Mouse (Mus musculus) layer of hippocampus, postnatal 25 days (tissue): ENCODE data around the gene Rab2b. TPM values are rescaled to one million over a fixed set of nuclear protein-coding genes. Genes with fewer than 3 reads are reported as not detected.
A peak's percentile ranks its signal among the peaks of the same experiment; 100 is the strongest.
"Not testable (repeated sequence)": the region's sequence is repeated elsewhere in the genome, so short reads cannot be mapped to it uniquely, and the experiment has no call there.

Experiments used
- DNase-seq, 2 experiments: peaks; one replicate each; pipeline ENCODE4 v3.0.0; 2022; ENCODE audit warnings: mixed read lengths in 2 of 2, low spot score in 1 of 2; ENCODE audit errors: extremely low spot score in 1 of 2
- total RNA-seq, 2 experiments: library from RNA; stranded (reverse); gene quantifications; 2 replicates each; pipeline ENCODE4 v1.2.3; 2021

The Rab2b gene
- total RNA-seq, result 10 to 100 TPM; 36.0 to 38.2 TPM

DNA sequence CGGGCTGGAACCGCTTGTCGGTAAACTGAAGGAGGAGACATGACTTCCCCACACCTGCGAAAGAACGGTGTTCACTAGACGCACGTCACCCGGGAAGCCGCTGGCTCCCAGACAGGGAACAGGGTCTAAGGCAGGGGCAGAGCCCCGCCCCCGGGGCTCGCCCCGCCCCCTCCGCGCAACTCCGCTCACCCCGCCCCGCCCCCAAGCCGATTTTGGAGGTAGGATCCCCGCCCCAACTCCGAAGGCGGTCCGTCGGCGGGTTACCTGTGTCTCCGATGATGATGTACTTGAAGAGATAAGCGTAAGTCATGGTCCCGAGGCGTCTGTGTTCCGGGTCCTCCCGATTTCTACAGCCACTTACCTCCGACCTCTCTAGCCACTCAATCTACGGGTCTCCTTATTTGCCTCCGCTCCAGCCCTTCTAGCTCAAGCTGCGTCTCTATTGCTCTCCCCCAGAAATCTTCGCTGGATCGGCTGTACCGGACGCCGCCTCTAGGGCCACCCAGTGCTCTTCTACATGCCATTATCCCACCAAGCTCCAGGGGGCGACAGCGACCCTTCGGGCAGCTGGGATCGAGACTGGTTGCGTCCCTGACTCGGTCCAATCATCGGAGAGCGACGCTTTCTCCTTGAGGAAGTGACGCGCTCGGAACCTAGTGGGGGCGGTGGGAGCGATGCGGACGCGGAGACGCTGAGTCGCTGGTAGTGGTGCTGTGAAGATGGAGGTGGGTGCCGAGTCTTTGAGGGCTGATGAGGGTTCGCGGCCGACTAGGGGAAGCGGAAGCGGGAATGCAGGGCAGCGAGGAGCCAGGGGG lies at the start of gene Rab2b, which contains the start of gene Tox4:
Gene Rab2b (minus strand): TSS at position 614 of the 815 bp plus-strand sequence.
Gene Tox4 (plus strand): TSS at position 215 of the 815 bp plus-strand sequence.
- DNase-seq, result peak; percentile 98

DNA sequence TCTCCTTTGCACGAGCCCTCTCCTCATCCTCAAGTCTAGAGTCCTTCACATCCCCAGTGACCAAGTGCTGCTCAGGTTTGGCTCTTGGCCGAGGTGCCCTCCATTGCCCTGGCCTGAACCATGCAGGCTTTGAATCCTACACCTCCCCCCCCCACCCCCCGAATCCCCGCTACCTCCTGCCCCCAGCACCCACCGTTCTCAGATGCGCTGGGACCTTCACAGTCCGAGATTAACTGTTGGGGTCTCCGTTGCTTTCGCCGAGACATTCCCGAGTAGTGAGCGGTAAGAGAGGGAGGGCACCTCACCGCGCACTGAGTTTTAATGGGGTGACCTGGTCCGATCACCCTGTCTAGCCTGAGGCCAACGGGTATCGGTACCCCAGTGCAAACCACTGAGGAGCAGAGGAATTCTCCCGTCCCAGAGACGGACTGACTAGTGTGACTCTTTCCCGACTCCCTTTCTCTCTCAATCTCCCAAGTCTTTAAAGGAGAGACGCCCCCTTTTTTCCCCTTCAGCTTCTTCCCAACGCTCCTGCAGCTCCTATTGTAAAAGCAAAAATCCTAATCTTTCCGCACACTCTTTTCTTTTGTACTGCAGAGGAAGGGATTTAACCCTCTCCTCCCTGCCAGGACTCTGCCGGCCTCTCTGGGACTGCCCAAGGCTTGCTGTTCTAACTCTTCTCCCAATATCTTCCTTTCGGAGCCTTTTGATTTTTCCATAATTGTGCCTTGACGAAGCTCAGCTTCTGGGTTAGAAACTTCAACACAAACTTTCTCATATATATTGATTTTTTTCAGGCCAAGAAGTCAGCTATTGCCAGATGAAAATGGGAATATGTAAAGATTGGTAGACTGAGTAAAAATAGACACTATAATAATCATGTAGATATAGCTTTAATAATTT lies 48.8 kb upstream of the Rab2b start, which contains the start of gene Sall2:
Gene Sall2 (minus strand): TSS at position 853 of the 903 bp plus-strand sequence.
- no peak for DNase-seq

DNA sequence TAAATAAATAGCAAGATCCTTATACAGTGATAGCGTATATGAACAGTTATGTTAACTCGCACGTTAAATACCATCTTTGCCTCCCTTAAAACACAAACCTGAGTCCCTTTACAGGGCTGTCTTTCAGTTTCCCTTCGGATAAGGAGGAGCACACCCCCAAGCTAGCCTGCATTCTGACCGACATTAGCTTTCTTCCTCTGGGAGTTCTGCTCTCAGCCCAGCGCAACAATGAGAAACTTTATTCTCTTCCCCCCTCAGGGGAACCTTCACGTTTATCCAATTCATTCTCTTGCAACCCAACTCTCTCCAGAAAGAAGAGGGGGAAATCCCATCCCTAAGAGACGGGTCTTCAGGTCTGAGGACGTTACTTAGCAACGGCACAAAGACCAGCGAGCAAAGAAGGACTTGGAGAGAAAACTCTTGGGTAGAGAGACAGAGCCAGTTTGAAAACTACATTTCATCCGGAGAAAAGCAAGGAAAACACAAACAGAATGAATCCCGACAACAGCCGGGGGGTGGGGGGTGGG lies 48.1 kb upstream of the Rab2b start:
- no peak for DNase-seq

DNA sequence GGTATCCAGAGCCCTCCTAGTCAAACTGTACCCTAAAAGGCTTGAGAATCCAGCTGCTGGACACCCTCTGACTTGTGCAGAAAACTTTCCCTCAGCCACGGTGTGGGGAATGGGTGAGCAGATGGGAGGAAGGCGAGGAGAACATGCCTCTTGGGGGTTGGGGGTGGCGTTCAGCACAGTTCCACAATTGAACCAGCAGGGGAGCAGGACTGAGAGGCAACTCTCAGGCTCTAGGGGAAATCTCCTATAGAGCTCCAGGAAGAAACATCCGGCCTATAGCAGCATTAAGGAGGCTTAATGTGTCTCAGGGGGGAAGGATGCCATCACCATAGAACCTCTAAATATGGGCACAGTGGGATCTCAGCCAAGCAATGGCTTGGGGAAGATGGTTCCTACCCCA lies 46.5 kb upstream of the Rab2b start:
- DNase-seq, result peak in 1 of 2 experiments; percentile 10

DNA sequence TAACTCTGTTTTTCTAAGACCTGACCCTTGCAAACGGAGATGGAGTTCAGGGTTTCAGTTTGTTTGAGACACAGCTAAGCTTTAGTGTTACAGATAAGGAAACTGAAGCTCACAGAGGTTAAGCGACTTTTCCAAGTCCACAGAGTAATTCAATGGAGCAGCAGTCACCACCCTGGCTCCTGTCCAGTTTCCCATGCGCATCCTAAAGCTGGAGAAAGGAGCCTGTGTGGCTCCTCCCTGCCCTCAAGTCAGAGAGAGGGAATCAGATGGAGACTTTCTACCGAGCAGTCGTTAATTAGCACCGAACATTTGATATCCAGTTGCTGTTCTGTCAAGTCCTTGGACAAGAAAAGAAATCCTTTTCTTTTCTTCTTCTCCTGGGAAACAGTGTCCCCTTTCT lies 40.0 kb upstream of the Rab2b start:
- no peak for DNase-seq

DNA sequence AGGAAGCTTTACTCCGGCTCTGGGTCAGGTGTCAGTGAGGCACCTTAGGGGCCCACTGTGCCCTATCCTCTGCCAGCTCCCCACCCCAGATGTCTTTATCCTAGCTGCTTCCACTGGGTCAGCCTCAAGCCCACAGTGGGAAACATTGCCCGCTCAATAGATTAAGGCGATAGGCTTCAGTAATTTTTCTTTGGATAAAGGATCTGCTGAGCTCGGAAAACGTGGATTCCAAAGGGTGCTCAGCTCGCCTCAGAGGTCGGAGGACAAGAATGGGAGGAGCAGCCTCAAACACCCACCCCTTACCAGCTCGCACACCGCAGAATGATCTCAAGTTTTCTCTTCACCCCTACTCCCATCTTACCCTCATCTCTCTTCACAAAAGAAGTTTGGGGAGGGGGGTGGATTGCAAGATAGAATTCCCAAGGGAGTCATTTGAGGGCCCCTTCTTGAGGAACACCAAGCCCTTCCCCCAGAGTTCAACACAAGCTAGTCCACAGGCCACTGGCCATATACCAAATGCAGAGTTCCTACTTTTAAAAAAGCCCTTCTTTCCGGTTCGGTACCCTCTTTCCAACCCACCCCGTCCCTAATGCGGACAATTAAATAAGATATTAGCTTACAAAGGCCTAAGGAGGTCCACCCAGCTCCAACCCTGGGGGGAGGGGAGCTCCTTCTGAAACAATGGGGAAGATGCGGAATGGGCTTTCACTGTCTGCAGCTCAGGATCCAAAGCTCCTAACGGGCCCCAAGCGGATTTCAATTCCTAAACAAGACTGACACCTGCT lies 37.3 kb upstream of the Rab2b start:
- no peak for DNase-seq

DNA sequence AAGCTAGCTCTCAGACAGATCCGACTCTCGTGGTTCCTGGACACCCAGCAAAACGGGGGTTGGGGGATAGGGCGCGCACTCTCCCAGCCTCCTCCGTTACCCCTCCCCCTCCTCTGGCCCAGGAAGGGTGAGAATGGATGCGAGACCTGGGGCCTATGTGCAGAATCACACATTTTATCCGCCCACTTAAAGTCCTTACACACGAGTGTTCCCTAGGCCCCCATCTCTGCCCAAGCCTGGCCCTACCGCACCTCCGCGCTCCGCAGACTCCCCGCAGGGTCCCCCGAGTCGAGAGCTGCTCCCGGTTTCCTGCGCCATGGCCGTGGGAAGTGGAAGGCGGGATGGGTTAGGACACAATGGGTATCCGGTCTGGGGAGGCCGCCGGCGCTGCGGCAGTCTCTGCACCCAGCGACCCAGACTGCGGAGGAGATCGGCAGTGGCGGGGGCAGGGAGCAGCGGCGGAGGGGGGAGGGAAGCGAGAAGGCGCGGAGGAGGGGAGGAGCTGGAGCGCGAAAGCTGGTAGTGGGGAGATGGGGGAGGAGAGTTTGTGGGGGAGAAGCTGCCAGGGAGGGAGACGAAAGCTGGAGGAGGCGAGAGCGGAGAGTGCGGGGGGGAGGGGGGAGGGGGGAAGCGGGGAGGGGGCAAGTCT lies 36.6 kb upstream of the Rab2b start:
- DNase-seq, result peak; percentile 61 to 72

DNA sequence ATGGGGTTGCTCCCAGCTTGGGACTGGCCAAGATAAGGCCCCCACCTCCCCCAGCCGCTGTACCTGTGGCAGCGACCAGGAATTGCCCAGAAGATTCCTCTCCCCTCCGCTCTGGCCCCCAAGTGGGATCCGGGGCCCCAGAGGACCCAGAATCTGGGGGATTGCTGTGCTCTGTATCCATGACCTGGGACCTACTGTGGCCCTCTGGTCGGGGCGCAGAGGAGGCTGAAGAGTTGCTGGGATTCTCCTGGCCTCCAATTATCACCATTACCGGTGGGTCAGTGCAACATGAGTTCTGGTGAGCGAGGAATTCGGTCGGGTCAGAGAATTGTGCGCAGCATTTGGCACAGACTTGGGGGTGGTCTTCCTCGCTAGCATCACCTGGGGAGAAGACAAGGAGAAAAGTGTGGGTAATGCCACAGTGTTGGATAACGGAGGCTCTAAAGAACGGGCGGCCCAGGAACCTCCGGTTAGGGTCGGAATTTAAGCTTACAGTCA lies 36.0 kb upstream of the Rab2b start:
- DNase-seq, result no peak

DNA sequence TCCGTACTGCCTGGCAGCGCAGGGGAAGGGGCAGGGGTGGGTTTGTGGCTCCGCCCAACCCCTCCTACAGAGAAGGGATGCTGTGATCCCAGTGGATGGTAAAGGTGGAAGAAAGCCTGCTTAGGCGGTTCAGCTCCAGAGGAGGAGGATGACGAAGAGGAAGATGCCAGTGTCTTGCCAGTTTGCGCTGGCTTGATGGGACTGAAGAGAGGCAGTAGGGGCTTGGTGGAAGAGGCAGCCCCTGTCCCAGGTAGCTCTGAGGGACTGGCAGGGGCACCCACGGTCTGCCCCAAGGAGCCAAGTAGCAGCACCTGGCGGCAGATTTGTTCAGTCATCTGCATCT lies 35.4 kb upstream of the Rab2b start:
- no peak for DNase-seq

DNA sequence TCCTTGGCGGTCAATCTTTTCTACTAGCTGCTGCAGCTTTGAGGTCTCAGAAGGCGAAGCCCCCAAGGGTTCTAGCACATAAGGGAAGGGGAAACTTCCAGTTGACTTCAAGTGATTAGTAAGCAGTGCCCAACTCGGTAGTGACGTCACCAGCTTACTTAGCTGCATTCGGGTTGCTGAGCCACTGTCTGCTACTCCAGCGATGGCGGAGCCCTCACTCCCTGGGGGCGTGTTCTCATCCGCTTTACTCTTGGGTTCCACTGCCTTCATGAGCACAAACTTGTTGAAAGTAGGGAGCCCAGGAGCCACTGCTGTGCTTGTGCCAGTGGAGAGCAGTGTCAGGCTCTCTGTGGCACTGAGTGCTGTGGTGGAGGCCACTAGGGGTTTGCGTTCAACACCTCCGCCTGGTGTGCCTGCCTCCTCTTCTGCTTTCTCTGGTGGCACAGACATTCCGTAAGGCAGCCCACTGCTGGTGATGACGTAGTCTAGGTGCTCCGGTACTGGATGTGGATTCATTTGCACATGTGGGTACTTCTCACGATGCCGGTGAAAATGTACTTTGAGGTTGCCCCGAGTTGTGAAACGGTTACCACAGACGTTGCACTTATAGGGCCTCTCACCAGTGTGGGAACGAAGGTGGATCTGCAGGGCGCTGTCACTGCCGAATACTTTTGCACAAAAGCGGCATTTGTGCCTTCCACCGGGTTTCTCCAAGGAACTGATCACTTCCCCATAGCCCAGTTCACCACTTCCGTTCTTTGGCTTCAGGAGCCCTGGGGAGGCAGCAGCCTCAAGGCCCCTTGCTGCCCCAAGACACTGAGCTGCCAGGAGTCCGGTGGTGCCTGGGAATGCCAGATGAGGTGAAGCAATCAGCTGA lies 34.8 kb upstream of the Rab2b start:
- DNase-seq, result no peak

DNA sequence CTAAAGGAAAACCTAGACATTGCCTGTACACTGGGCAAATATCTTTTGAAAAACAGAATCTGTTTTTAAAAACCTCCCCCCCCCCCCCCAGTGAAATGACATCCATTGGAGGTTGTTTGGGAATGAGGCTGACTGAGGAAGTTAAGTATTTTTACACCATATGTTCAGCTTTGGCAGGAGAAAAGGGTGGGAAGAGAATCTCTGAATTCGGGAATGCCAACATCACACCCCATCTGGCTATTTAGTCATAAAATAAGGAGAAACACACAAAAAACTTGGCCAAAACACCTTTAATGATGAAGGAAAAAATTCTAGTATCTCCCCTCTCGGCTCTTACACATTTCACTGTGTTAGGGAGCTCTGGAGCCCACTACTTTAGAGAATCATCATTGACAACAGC lies 31.6 kb upstream of the Rab2b start:
- no peak for DNase-seq

DNA sequence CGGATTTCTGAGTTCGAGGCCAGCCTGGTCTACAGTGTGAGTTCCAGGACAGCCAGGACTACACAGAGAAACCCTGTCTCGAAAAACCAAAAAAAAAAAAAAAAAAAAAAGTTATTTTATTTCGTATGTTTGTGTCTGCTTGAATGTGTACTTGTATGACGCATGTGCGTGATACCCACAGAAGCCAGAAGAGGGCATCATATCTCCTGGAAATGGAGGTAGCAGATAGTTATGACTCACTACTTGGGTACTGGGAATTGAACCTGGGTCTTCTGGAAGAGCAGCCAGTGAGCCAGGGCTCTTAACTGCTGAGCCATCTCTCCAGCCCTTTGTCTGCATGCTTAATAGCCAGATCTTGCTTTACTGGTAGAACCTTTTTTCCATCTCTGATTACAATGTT lies 31.0 kb upstream of the Rab2b start:
- DNase-seq, result not testable (repeated sequence)

DNA sequence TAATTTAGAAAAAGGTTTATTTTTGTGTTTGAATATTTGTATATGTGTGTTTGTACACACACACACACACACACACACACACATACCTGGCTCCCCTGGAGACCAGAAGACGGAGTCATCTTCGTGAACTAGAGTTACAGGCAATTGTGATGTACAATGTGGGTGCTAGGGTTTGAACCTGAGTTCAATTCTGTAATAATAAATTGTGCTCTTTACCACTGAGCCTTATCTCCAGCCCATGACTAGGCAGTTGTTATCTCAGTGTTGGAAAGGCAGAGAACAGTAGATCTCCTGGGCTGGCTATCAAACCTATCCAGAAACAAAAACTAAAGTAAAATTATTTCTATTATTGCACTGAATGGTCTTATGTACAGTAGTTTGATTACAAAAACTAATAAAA lies 26.8 kb upstream of the Rab2b start:
- DNase-seq, result no peak

DNA sequence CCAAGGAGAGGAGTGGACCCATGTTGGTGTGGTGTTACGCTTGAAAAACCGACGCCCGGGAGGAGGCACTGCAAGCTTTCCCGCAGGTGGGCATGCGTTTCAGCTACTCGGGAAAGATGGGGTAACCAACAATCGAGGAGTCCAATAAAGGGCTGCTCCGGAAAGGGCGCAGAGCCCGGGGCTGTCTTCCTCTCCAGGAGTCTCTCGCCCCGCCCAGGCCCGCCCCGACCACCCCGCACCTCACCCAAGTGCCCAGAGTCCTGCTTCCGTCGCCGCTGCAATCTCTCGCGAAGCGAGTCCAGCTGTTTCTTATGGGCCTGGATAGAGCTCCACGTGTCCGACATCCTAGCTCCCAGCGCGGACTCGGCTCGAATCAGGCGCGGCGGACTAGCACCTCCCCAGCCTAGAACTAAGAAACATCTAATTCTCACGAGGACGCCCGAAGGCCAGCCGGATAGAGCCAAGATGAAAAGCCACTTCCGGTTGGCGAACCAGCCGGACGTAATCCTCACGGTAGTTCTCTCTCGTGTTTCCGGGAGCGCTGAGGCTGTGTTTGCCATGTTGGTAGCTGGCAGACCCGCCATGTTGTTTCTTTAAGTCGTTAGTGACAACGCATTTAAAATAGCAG lies 25.4 kb upstream of the Rab2b start, which contains the start of gene Mettl3:
Gene Mettl3 (minus strand): TSS at position 485 of the 628 bp plus-strand sequence.
- DNase-seq, result peak; percentile 76 to 83

DNA sequence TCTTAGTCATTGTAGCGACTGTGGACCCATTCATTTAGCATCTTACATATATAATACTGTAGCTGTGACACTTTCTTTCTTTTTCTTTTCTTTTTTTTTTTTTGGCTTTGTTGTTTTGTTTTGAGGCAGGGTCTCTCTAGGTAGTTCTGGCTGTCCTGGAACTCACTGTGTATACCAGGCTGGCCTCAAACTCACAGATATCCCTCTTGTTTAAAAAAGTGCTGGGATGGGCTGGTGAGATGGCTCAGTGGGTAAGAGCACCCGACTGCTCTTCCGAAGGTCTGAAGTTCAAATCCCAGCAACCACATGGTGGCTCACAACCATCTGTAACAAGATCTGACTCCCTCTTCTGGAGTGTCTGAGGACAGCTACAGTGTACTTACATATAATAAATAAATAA lies 24.2 kb upstream of the Rab2b start:
- not testable (repeated sequence) for DNase-seq

DNA sequence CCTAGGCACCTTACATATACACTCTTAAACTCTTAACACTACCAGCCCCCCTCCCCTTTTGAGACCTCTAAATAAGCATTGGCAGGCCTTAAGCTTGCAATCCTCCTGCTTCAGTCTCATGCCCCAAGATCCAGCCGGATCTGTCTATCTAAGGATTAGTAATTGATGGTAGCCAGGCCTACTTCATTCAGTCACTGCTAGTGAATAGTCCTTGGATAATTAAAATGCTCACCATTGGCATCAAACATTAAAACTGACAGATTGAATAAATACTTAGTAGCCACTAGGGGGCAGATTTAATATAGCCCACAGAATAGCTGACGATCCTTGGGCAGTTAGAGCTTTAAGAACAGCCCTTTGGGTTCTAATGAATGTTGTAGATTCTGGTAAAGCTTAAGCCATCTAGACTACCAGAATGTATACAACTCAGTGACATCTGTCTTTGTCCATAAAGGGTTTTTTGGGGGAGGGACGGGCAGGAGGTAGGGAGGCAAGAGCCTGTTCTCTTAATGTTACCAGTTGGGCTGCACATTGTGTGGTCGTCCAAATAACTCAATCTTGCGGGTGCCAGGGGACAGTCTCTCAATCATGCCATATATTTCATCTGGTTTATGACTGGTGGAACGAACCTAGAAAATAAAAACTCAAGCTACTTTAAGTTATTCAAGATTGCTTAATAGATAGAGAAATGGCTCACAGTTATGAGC lies 16.4 kb upstream of the Rab2b start:
- no peak for DNase-seq

DNA sequence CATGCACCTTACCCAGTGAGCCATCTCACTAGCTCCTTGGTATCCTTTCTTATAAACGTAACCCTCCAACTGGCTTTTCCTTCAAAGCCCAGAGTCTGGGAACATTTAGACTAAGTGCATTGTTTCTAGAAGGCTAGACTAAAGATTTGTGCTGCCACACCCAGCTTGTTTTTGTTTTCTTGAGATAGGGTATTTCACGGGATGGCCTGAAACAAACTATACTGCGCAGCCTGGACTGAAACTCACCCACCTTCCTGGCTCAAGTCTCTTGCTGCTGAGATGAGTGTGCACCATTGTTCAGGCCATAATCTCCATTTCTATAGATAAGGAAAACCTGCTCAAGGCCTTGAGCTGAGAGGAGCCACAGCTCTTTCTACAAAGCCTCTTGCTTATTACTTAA lies 4.8 kb upstream of the Rab2b start:
- no peak for DNase-seq

DNA sequence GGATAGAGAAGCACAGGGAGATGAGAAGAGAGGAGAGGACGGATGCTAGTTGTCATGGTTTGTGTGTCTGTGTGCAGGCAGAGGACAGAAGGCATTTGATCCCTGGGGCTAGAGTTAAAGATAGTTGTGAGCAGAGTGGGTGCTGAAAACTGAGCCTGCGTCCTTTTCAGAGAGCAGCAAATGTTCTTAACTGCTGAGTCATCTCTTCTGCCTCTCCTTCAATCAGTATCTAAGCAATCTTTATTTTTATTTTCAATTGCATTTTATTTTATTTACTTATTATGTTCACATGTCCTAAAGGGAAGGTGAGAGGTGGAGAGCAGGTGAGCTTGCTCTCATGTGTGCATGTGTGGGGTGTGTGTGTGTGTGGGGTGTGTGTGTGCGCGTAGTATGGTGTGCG lies 4.3 kb upstream of the Rab2b start:
- no peak for DNase-seq
